Comparison of ENCODE assay signal across 7 mouse cellular contexts in genomic region chr2:76030080-76030479, GRCm38 (mm10). TPM values are rescaled to one million over a fixed set of nuclear protein-coding genes. Genes with fewer than 3 reads are reported as not detected.
DNase-seq lines count a peak whose midpoint lies in the region.

No protein-coding gene starts in this region.

- intact Hi-C loops in left cerebral cortex, postnatal 14 days (cut with DNase I), result no loop called here

- DNase-seq in adrenal gland, postnatal 25 days, result peak; percentile 35
- DNase-seq in cerebellum, postnatal 36 days, result peak; percentile 33 to 48
- peak; percentile 43 to 62 for DNase-seq in frontal cortex, postnatal 25 days (ENCODE audit: low spot score in 2 of 2)
- peak; percentile 73 to 83 for DNase-seq in left cerebral cortex, postnatal 14 days (ENCODE audit: low spot score in 2 of 2)
- DNase-seq in retina, postnatal 7 days (ENCODE audit: low read depth, low spot score), result peak; percentile 14
- no peak for DNase-seq in urinary bladder, postnatal 4 days (ENCODE audit: low spot score in 2 of 2)
- no peak for DNase-seq in spleen, postnatal 10 days (ENCODE audit: low spot score in 2 of 2)

RNA-seq across cellular contexts. Expression of gene Ttc30a1, which starts 48.3 kb away (rescaled TPM):
- total RNA-seq in adrenal gland, postnatal 25 days (2021), result 4.0 and 4.3 TPM in 2 replicates
- 1 to 10 TPM; 2.2 to 3.5 TPM for total RNA-seq in left cerebral cortex, postnatal 14 days (2021)

RNA-seq across cellular contexts. Expression of gene Ttc30a2, which starts 52.1 kb away (rescaled TPM):
- total RNA-seq in adrenal gland, postnatal 25 days (2021), result 0.52 and 0.79 TPM in 2 replicates
- under 1 TPM; 0.24 to 0.30 TPM for total RNA-seq in left cerebral cortex, postnatal 14 days (2021)

Comparison
In these comparisons a context has a peak if more than half of its experiments do, and no peak if none do; other contexts are left out.
1. DNase-seq: peak in adrenal gland, postnatal 25 days (single experiment), cerebellum, postnatal 36 days (2 of 2), frontal cortex, postnatal 25 days (2 of 2), left cerebral cortex, postnatal 14 days (2 of 2) and retina, postnatal 7 days (single experiment); none in urinary bladder, postnatal 4 days (0 of 2) and spleen, postnatal 10 days (0 of 2).